Mouse (Mus musculus) liver, postnatal 0 days (tissue): ENCODE results near the gene Adam33.

ENCODE experiments used
- CTCF ChIP-seq: sonication (generic); IDR thresholded peaks from 2 replicates; pipeline ENCODE4 v1.5.1; 2016; ENCODE audit warnings: antibody characterized with exemption, low read depth
- EP300 ChIP-seq: IDR thresholded peaks from 2 replicates; pipeline ENCODE4 v1.6.1; 2016; ENCODE audit warnings: antibody characterized with exemption, low read depth, mild to moderate bottlenecking

GRCm38 (mm10) chr2:131038675-131039074 is 24.9 kb downstream of the Adam33 start:
- TF ChIP-seq CTCF (no peak), EP300 (no peak)
